Mouse (Mus musculus) intestine, embryonic 16.5 days (tissue): ENCODE results near the gene Rasd2. TPM values are rescaled to one million over a fixed set of nuclear protein-coding genes. Genes with fewer than 3 reads are reported as not detected.

ENCODE experiments used
- ATAC-seq: fragments of 200-750 bp; cut with Nextera tagmentation; 2 replicates; pipeline ENCODE4 v1.8.0; 2017; ENCODE audit warnings: moderate TSS enrichment, moderate library complexity
- H3K27ac ChIP-seq: fragments of 300-500 bp; sonication (generic); 2 replicates; pipeline ENCODE4 v1.5.1; 2014; ENCODE audit warnings: mild to moderate bottlenecking, low read length
- H3K27me3 ChIP-seq: fragments of 300-500 bp; sonication (generic); replicated peaks from 2 replicates; pipeline ENCODE4 v1.6.1; 2014; ENCODE audit warnings: low read length, control low read depth, mixed read lengths; ENCODE audit not compliant: control insufficient read depth, insufficient read depth
- H3K36me3 ChIP-seq: fragments of 300-500 bp; sonication (generic); 2 replicates; pipeline ENCODE4 v1.6.1; 2014; ENCODE audit warnings: low read length, control low read depth; ENCODE audit not compliant: control insufficient read depth, insufficient read depth
- H3K4me1 ChIP-seq: fragments of 300-500 bp; sonication (generic); 2 replicates; pipeline ENCODE4 v1.6.1; 2014; ENCODE audit warnings: low read length, control low read depth, mixed read lengths; ENCODE audit not compliant: control insufficient read depth, insufficient read depth
- H3K4me2 ChIP-seq: fragments of 300-500 bp; sonication (generic); 2 replicates; pipeline ENCODE4 v1.6.1; 2014; ENCODE audit warnings: low read depth, low read length, control low read depth
- H3K4me3 ChIP-seq: fragments of 300-500 bp; sonication (generic); 2 replicates; pipeline ENCODE4 v1.5.1; 2014; ENCODE audit warnings: mild to moderate bottlenecking, low read length
- H3K9ac ChIP-seq: fragments of 300-500 bp; sonication (generic); 2 replicates; pipeline ENCODE4 v1.6.1; 2014; ENCODE audit warnings: low read depth, low read length
- H3K9me3 ChIP-seq: fragments of 300-500 bp; sonication (generic); 2 replicates; pipeline ENCODE4 v1.6.1; 2016; ENCODE audit warnings: low read length, control low read depth; ENCODE audit not compliant: control insufficient read depth
- WGBS: fragments of 180-500 bp; shearing (Covaris S2); extraction: QIAGEN DNeasy Blood & Tissue Kit; methylation state at CpG from one replicate; pipeline ENCODE4 v1.1.7; 2014; 5-methylcytosine and 5-hydroxymethylcytosine counted together
- polyA plus RNA-seq: library from polyadenylated mRNA; unstranded; fragments of >200 nt; fragmentation: Nextera tagmentation; extraction: Ambion mirVana; gene quantifications from 2 replicates; pipeline ENCODE4 v1.2.1, GENCODE M21; 2015

Gene Rasd2
- polyA plus RNA-seq, 1 experiment from 2014 or later: 1.8 TPM

- Histone ChIP-seq H3K27ac (no peak overlapping the region), H3K27me3 (no peaks in the 10 kb centered on the region)
These were observed 40.3 kb downstream of the Rasd2 start for GRCm38 (mm10) chr8:75254027-75254426.

GRCm38 (mm10) chr8:75255635-75256034 lies 41.9 kb downstream of the Rasd2 start:
- 85% methylated on average over 3 of the region's 3 CpGs for WGBS

More at GRCm38 (mm10) chr8:75254027-75254426, 40.3 kb downstream of the Rasd2 start:
- H3K4me2 ChIP-seq: no peak overlapping the region
- no peak overlapping the region for H3K9ac ChIP-seq
- 69% methylated on average over 3 of the region's 3 CpGs for WGBS
- no peak overlapping the region for H3K4me3 ChIP-seq
- no peaks in the 10 kb centered on the region for H3K36me3 ChIP-seq
- no peaks in the 10 kb centered on the region for H3K4me1 ChIP-seq
- no peak for ATAC-seq
- H3K9me3 ChIP-seq: no peaks in the 10 kb centered on the region

GRCm38 (mm10) chr8:75272166-75272565 lies 58.4 kb downstream of the Rasd2 start:
- WGBS: 32% methylated on average over 4 of the region's 4 CpGs
- Histone ChIP-seq H3K36me3 (no peaks in the 10 kb centered on the region), H3K4me2 (no peak overlapping the region), H3K27me3 (no peaks in the 10 kb centered on the region), H3K9ac (no peak overlapping the region), H3K27ac (no peak overlapping the region), H3K4me3 (no peak overlapping the region), H3K9me3 (no peaks in the 10 kb centered on the region; the same call in 1 of the 2 replicates), H3K4me1 (no peaks in the 10 kb centered on the region)
- ATAC-seq: no peak

More at GRCm38 (mm10) chr8:75255635-75256034, 41.9 kb downstream of the Rasd2 start:
- no peaks in the 10 kb centered on the region for H3K36me3 ChIP-seq
- H3K4me3 ChIP-seq: no peak overlapping the region
- H3K4me1 ChIP-seq: no peaks in the 10 kb centered on the region
- H3K27me3 ChIP-seq: no peaks in the 10 kb centered on the region
- no peak for ATAC-seq
- H3K9me3 ChIP-seq: no peaks in the 10 kb centered on the region
- no peak overlapping the region for H3K27ac ChIP-seq
- no peak overlapping the region for H3K9ac ChIP-seq
- no peak overlapping the region for H3K4me2 ChIP-seq

Other genes with a start within 250 kb of the Rasd2 start
- 21.4 and 22.9 TPM in 2 replicates for gene Hmgxb4, start 220.6 kb upstream of the Rasd2 start, polyA plus RNA-seq
- 44.9 and 47.7 TPM in 2 replicates for gene Tom1, start 180.2 kb upstream of the Rasd2 start, polyA plus RNA-seq
- gene Hmox1, start 120.3 kb upstream of the Rasd2 start, polyA plus RNA-seq: 20.8 and 21.9 TPM in 2 replicates
- gene Mcm5, start 104.4 kb upstream of the Rasd2 start, polyA plus RNA-seq: 99.5 and 120 TPM in 2 replicates
- gene Gm10358, start 192.6 kb downstream of the Rasd2 start, polyA plus RNA-seq: 0.18 and 0.36 TPM in 2 replicates
- gene Iqcm, start 234.8 kb downstream of the Rasd2 start, polyA plus RNA-seq: not detected in 2 replicates